13 mouse cellular contexts compared by ENCODE assay signal in genomic region chr12:9660299-9660698, GRCm38 (mm10).
"Had no signal": no experiment of that assay in that cellular context is flagged by ENCODE, and none has a peak within 500 bp of the region (broad histone marks: within the 10 kb centered on the region; RNA-seq: fewer than 3 reads in every experiment).

No protein-coding gene starts in this region.

- H3K9ac ChIP-seq: hindbrain, embryonic 15.5 days; liver, embryonic 13.5 days; lung, embryonic 15.5 days had no signal

- ATAC-seq: intestine, postnatal 0 days had no signal

- H3K9me3 ChIP-seq: hindbrain, embryonic 15.5 days; lung, embryonic 15.5 days had no signal

- H3K4me2 ChIP-seq: hindbrain, embryonic 15.5 days; liver, embryonic 13.5 days; lung, embryonic 15.5 days; midbrain, embryonic 11.5 days had no signal

- H3K27ac ChIP-seq: hindbrain, embryonic 15.5 days; left cerebral cortex, adult 2 months; liver, embryonic 13.5 days; lung, embryonic 15.5 days; stomach, postnatal 0 days had no signal

- DNase-seq: kidney, postnatal 25 days; layer of hippocampus, postnatal 36 days; liver, embryonic 13.5 days; midbrain, embryonic 14.5 days; thymus, adult 2 months; thymus, postnatal 14 days; thymus, postnatal 4 days had no signal

- H3K4me3 ChIP-seq: hindbrain, embryonic 15.5 days; left cerebral cortex, adult 2 months; liver, embryonic 13.5 days; lung, embryonic 15.5 days had no signal

- H3K4me1 ChIP-seq: hindbrain, embryonic 15.5 days; liver, embryonic 13.5 days had no signal

- H3K36me3 ChIP-seq: hindbrain, embryonic 15.5 days; liver, embryonic 13.5 days; lung, embryonic 15.5 days had no signal

- H3K27me3 ChIP-seq: hindbrain, embryonic 15.5 days; liver, embryonic 13.5 days; lung, embryonic 15.5 days had no signal
